Mouse (Mus musculus) heart, postnatal 14 days (tissue): Measurements from ENCODE around the gene Pdgfra. TPM values are rescaled to one million over a fixed set of nuclear protein-coding genes. Genes with fewer than 3 reads are reported as not detected.

Experiments
- microRNA-seq, 2 experiments: library from miRNA; unstranded; fragments of <30 nt; microRNA quantifications; one replicate each; pipeline ENCODE4 v1.2.0; 2021 to 2022
- total RNA-seq, 2 experiments: library from RNA; stranded (reverse); gene quantifications; 2 replicates each; pipeline ENCODE4 v1.2.3; 2021

The Pdgfra gene
- total RNA-seq, 2 experiments from 2014 or later, result 35.3 to 44.0 TPM

Small RNA genes within 50 kb of the gene (microRNA-seq; reads per million reads assigned to microRNA genes)
- 0.48 to 0.54 reads per million in 2 experiments for gene Mir7025

Other genes with a start within 250 kb of the Pdgfra start
- 10 to 100 TPM; 22.2 to 23.5 TPM for gene Chic2, start 107.5 kb upstream of the Pdgfra start, total RNA-seq
- not detected for gene Gsx2, start 76.7 kb upstream of the Pdgfra start, total RNA-seq